Mouse (Mus musculus): ENCODE results near the gene Gm20388.

- TF ChIP-seq CTCF (IDR thresholded peaks at IDR 0.05; ENCODE audit: low read depth) (no peak), EP300 (IDR thresholded peaks at IDR 0.05; ENCODE audit: low read depth) (no peak)
Measured at GRCm38 (mm10) chr8:120184366-120184765, 273.7 kb downstream of the Gm20388 start.

Data from liver, embryonic 14.5 days (tissue).